Mouse (Mus musculus) granulocyte monocyte progenitor cell, adult 5-6 weeks (primary cell): ENCODE results near the gene Nup155. TPM values are rescaled to one million over a fixed set of nuclear protein-coding genes. Genes with fewer than 3 reads are reported as not detected.

Source experiments
- ATAC-seq: replicated peaks from 2 replicates; pipeline ENCODE4 v1.8.0; 2016; ENCODE audit warnings: mild to moderate bottlenecking, moderate TSS enrichment, inconsistent platforms; ENCODE audit not compliant: poor library complexity, severe bottlenecking
- total RNA-seq, 2 experiments: library from RNA; stranded (forward) in 1 of 2; stranded (reverse) in 1 of 2; fragments of 200-712, 200-1000 nt in 1 of 2; fragments of >200 nt in 1 of 2; fragmentation: Nextera tagmentation in 1 of 2; gene quantifications; 2 replicates each; pipeline ENCODE4 v1.2.3; 2014 to 2017

The Nup155 gene
- total RNA-seq, 2 experiments from 2014 or later: 49.4 to 53.8 TPM

DNA sequence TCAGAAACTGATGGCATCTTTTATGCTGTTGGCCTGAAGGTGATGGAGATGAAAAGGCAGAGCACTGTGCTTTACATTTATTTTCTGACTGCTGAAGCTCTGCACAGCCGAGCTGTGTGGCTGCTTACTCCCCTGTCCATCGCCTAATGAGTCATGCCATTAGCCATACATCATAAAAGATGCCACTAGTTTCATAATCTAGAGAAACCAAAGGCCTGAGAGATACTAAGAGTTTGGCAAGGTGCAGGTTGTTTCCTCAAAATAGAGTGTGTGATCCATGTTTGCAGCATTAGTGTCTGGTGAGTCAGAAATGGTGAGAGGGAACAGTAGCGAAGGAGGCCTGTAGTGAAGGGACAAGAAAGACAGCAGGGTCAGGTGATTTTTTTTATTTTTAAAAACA, 80.5 kb downstream of the Nup155 start:
- ATAC-seq: no peak

GRCm38 (mm10) chr15:8190435-8190834, 81.4 kb downstream of the Nup155 start:
- no peak for ATAC-seq

DNA sequence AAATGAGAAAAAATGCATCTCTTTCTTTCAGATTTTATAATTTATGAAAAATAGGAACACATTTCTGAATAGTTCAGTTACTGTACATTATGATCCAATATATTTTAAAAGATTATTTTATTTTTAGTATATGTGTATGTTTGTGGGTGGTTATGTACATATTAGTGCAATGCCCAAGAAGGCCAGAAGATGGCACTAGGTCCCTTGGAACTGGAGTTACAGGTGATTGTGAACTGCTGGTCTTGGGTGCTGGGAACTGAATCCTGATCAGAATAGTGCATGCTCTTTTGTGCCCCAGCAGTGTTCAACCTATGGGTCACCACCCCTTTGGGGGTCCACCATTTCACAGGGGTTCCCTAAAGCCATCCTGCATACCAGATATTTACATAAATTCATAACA, 91.2 kb downstream of the Nup155 start:
- ATAC-seq: no peak

- ATAC-seq: peak; percentile 94
Measured at GRCm38 (mm10) chr15:8208362-8208761, 99.3 kb downstream of the Nup155 start.

Other genes with a start within 250 kb of the Nup155 start
- gene Wdr70, start 10.1 kb upstream of the Nup155 start, total RNA-seq (2014; fragmentation: Nextera tagmentation): 39.0 and 39.8 TPM in 2 replicates
- gene Wdr70, start 10.1 kb upstream of the Nup155 start, total RNA-seq (2017): 41.4 and 45.5 TPM in 2 replicates
- 2.8 and 12.8 TPM in 2 replicates for gene Cplane1, start 59.8 kb downstream of the Nup155 start, total RNA-seq (2014; fragmentation: Nextera tagmentation)
- gene Cplane1, start 59.8 kb downstream of the Nup155 start, total RNA-seq (2017): 3.5 and 4.1 TPM in 2 replicates